Mouse (Mus musculus) cerebellum, postnatal 4 days (tissue): ENCODE measurements at regions not wholly inside any gene's neighbourhood (a gene's known extent, or its start where the extent isn't known, plus 50 kb on each side); places are given as distances from the start of the nearest gene placed in this dataset.
"Not testable (repeated sequence)": the region's sequence is repeated elsewhere in the genome, so short reads cannot be mapped to it uniquely, and the experiment has no call there.

Source experiments
- DNase-seq, 2 experiments: peaks; one replicate each; pipeline ENCODE4 v3.0.0; 2022; ENCODE audit warnings: low spot score in 2 of 2, mixed read lengths in 1 of 2

- no peak for DNase-seq
Observed at GRCm38 (mm10) chr19:18033599-18033998, 196.2 kb upstream of the Pcsk5 start.

DNA sequence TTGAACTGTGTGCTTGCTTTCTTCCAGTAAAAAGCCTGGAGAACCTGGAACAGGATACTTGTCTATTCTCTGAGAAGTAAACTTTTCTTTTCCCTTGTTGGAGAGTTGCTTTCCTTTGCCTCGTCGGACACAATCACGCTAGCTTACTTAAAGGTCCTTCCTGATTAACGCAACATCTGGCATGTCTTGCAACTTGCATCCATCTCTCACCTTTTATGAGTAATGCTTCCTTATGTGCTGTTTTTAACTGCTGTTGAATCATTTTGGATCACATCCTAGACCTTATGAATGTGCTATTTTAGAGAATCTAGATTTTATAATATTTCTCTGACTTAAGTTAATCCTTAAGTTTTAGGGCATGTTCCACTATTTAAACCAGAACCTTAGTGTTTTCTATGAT, 188.4 kb upstream of the Pcsk5 start:
- no peak for DNase-seq

- no peak for DNase-seq
Observed at GRCm38 (mm10) chr19:18020351-18020750, 182.9 kb upstream of the Pcsk5 start.

DNA sequence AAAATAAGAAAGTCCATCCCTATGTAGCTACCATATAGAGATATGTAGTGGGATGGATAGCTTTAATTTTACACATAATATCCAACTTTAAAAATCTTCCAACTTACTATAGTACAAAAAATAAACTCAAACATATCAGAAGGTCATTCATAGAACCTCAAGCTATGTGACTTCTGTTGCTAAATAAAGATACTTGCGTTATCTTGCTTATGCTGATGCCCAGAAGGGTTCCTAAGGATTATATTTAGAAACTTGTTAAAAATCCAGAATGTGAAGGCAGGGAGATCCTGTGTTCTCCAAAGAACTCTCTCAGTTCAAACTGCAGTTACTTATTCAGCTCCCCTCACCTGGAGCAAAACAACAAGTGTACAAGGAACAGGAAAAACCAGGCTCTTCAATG, 177.9 kb upstream of the Pcsk5 start:
- no peak for DNase-seq

DNA sequence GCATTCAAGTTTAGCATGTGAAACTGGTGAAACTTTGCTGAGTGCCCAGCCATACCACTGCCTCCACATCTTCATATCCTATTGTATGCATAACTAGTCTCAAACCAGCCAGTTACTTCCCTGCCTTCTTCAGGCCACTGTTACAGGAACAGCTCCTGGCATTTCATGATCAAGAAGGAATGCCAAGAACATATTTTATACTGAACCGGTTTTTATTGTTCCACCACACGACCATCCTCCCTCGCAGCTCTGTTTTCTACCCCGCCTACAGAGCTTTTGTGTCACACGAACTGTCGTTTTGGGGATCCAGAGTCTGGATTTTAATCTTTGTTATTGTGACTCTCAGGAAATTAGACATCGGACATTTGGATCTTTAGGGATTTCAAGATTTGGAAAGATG, 174.6 kb upstream of the Pcsk5 start:
- no peak for DNase-seq

DNA sequence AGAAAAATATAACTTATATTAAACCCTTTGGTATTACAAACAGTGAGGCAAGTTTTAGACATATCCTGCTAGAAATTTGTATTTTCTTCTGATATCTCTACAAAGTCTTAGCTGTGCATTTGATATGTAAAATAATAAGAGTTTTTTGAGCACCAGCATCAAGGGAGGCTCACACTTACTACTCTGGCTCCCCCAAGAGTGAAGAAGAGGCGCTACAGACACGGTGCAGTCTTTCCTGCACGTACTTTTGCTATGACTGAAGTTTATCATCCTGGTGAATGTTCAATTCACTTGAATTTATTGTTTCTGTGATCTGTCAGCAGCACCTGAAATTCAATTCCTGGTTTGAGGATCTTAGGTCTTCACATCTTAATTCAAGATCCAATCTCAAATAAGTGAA, 160.1 kb upstream of the Pcsk5 start:
- DNase-seq = no peak

DNA sequence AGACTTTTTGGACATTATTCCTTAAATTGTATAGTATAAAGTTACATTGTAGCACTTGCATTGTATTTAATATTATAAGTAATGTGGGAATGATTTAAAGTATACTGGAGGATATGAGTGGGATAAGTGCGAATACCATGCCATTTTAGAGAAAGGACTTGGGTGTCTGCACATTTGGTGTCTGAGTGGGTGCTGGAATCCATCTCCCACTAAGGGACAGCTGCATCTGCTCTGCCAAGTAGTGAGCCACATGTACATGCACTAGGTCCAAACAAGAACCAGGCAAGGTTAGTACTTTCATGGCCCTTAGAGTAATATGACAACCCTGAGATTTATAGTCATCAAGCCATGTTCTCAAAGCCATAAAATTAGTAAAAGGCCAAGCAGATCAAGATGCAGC, 146.0 kb upstream of the Pcsk5 start:
- no peak for DNase-seq

GRCm38 (mm10) chr19:17965566-17965965, 128.1 kb upstream of the Pcsk5 start:
- DNase-seq = no peak

DNA sequence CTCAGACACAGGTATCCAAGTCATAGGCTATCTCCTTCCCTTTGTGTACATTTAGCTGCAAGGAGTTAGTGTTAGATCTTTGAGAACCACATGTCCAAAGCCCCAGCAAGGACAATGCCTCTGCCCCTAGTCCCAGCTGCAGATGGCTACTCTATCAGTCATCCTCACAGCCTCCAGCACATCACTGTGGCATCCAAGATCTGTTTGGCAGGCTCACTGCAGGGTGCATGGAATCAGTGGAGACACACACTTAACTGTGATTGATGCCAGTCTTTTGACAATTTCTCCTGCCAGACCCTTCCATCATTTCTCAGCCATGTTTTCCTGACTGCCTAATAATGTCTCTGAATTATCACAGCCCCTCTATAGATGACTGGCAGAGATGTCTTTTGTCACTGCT, 121.0 kb upstream of the Pcsk5 start:
- peak; percentile 26 to 48 for DNase-seq

- no peak for DNase-seq
Observed at GRCm38 (mm10) chr19:17932665-17933064, 95.2 kb upstream of the Pcsk5 start.

DNA sequence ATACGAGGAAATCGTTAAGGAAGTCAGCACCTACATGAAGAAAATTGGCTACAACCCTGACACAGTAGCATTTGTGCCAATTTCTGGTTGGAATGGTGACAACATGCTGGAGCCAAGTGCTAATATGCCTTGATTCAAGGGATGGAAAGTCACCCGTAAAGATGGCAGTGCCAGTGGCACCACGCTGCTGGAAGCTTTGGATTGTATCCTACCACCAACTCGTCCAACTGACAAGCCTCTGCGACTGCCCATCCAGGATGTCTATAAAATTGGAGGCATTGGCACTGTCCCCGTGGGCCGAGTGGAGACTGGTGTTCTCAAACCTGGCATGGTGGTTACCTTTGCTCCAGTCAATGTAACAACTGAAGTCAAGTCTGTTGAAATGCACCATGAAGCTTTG, 89.7 kb upstream of the Pcsk5 start:
- not testable (repeated sequence) for DNase-seq

GRCm38 (mm10) chr19:17907579-17907978, 70.1 kb upstream of the Pcsk5 start:
- no peak for DNase-seq

GRCm38 (mm10) chr19:17904120-17904519, 66.7 kb upstream of the Pcsk5 start:
- DNase-seq = no peak

- no peak for DNase-seq
Observed at GRCm38 (mm10) chr19:17892615-17893014, 55.2 kb upstream of the Pcsk5 start.
